Mouse (Mus musculus): ENCODE measurements around the gene Tbc1d2. TPM values are rescaled to one million over a fixed set of nuclear protein-coding genes. Genes with fewer than 3 reads are reported as not detected.

Gene Tbc1d2
- polyA plus RNA-seq, 1 experiment from 2014 or later = 2.7 TPM

DNA sequence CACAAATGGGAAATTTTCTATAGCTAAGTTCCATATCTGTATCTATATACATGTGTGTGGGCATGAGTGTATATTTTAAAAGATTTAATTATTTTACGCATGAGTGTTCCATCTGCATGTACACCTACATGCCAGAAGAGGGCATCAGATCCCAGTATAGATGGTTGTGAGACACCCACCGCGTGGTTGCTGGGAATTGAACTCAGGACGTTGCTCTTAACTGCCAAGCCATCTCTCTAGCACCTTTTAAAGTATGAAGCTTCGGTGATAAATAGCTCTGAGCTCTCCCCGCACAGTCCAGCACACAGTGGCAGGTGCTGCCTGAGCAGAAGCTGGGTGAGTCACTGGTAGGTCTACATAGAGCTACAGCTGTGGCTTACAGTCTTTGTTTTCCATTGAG, 32.6 kb downstream of the Tbc1d2 start:
- peak; percentile 33; the same call in 1 of the 2 replicates for ATAC-seq (ENCODE audit: low FRiP score, low TSS enrichment)

DNA sequence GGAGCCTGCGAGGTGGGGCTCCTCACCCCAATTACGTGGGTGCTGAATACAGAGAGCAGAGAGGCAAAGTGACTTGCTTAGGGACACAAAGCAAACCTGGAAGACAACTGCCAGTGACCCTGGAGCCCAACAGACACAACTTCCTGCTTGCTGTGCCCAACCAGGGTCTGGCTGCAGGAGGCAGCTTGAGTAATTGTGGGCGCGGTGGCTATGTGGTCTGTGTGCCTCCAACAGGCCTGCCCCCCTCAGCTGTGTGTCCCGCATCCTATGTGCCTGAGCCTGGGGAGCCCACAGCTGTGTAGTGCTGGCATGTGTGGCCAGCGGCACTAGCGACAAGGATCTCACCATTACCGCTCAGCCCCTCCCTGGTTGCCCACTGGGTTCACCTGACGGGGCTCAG, 35.4 kb downstream of the Tbc1d2 start:
- no peaks in the 10 kb centered on the region for H3K9me3 ChIP-seq (ENCODE audit: control insufficient read depth, low read length)
- H3K27ac ChIP-seq (replicated peaks) = no peak overlapping the region
- H3K27me3 ChIP-seq (ENCODE audit: control insufficient read depth, insufficient read depth, low read length) = no peaks in the 10 kb centered on the region
- no peak overlapping the region for H3K4me3 ChIP-seq (ENCODE audit: low read depth, low read length)
- ATAC-seq (ENCODE audit: low FRiP score, low TSS enrichment) (no peak), DNase-seq (ENCODE audit: low spot score) (no peak)
- H3K9ac ChIP-seq (ENCODE audit: low read length) = no peak overlapping the region
- no peak for TF ChIP-seq EP300 (optimal IDR thresholded peaks at IDR 0.05)
- no peak for TF ChIP-seq CTCF (IDR thresholded peaks at IDR 0.05; ENCODE audit: low read depth)
- H3K4me1 ChIP-seq (replicated peaks; ENCODE audit: control insufficient read depth, insufficient read depth) = no peaks in the 10 kb centered on the region
- WGBS = 64% methylated on average over 9 of the region's 9 CpGs
- no peaks in the 10 kb centered on the region for H3K36me3 ChIP-seq (ENCODE audit: control insufficient read depth, insufficient read depth, low read length)
- no peak overlapping the region for H3K4me2 ChIP-seq (replicated peaks; ENCODE audit: low read depth)

More for the DNA sequence above, 32.6 kb downstream of the Tbc1d2 start:
- TF ChIP-seq EP300 (optimal IDR thresholded peaks at IDR 0.05) (peak; percentile 23), CTCF (IDR thresholded peaks at IDR 0.05; ENCODE audit: low read depth) (peak; percentile 65)
- Histone ChIP-seq H3K4me1 (replicated peaks; ENCODE audit: control insufficient read depth, insufficient read depth) (no peaks in the 10 kb centered on the region), H3K9ac (ENCODE audit: low read length) (no peak overlapping the region), H3K27ac (replicated peaks) (no peak overlapping the region), H3K27me3 (ENCODE audit: control insufficient read depth, insufficient read depth, low read length) (no peaks in the 10 kb centered on the region), H3K9me3 (ENCODE audit: control insufficient read depth, low read length) (no peaks in the 10 kb centered on the region), H3K36me3 (ENCODE audit: control insufficient read depth, insufficient read depth, low read length) (no peaks in the 10 kb centered on the region), H3K4me2 (replicated peaks; ENCODE audit: low read depth) (no peak overlapping the region), H3K4me3 (ENCODE audit: low read depth, low read length) (no peak overlapping the region)
- WGBS = 63% methylated on average over 6 of the region's 6 CpGs
- DNase-seq (ENCODE audit: low spot score) = no peak

DNA sequence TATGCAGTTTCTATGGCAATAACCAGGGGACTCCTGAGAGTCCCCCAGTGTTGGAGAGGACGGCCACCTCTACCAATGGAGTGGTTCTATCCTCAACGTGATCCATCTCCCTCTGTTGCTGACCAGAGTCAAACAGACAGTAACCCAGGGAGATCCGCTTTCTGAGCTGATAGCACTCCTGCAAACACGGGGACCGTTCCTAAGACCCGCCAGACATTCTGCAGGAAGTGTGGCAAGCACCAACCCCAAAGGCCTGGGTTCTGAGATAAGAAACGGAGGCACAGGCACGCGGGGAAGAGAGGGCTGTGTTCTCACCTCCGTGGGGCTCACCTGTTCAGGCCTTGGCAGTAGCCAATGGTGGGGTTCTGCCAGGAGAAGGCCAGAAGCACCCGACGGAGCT, 36.4 kb downstream of the Tbc1d2 start:
- Histone ChIP-seq H3K4me2 (replicated peaks; ENCODE audit: low read depth) (no peak overlapping the region), H3K9ac (ENCODE audit: low read length) (no peak overlapping the region), H3K4me1 (replicated peaks; ENCODE audit: control insufficient read depth, insufficient read depth) (no peaks in the 10 kb centered on the region), H3K4me3 (ENCODE audit: low read depth, low read length) (no peak overlapping the region), H3K27me3 (ENCODE audit: control insufficient read depth, insufficient read depth, low read length) (no peaks in the 10 kb centered on the region), H3K27ac (replicated peaks) (no peak overlapping the region), H3K36me3 (ENCODE audit: control insufficient read depth, insufficient read depth, low read length) (no peaks in the 10 kb centered on the region), H3K9me3 (ENCODE audit: control insufficient read depth, low read length) (no peaks in the 10 kb centered on the region)
- ATAC-seq (ENCODE audit: low FRiP score, low TSS enrichment) (no peak), DNase-seq (ENCODE audit: low spot score) (no peak)
- TF ChIP-seq CTCF (IDR thresholded peaks at IDR 0.05; ENCODE audit: low read depth) (no peak), EP300 (optimal IDR thresholded peaks at IDR 0.05) (no peak)
- 73% methylated on average over 12 of the region's 12 CpGs for WGBS

DNA sequence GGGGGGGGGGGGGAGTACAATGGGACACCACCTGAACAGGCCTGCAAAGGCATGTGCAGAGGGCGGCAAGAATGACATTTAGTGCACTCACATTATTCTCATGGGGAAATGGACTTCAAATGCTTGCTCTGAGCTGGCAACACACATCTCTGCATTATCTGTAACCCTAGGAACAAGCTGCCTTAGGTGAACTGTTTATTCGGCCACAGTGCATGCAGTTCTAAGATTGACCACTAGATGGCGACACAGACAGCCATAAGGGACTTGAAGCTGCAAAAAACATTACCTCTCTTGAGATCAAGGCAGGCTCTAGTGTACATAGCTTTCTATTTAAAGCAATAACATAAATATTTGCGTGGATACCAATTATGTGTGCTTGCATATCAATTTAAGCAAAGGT, 38.8 kb downstream of the Tbc1d2 start:
- WGBS = 0% methylated on average over 4 of the region's 4 CpGs

GRCm38 (mm10) chr4:46607601-46608000, 42.4 kb downstream of the Tbc1d2 start:
- 63% methylated on average over 3 of the region's 3 CpGs for WGBS
- no peak for DNase-seq (ENCODE audit: low spot score)
- no peaks in the 10 kb centered on the region for H3K4me1 ChIP-seq (replicated peaks; ENCODE audit: control insufficient read depth, insufficient read depth)

More for the DNA sequence above, 38.8 kb downstream of the Tbc1d2 start:
- DNase-seq (ENCODE audit: low spot score) (peak; percentile 90), ATAC-seq (ENCODE audit: low FRiP score, low TSS enrichment) (peak; percentile 58)
- Histone ChIP-seq H3K9me3 (ENCODE audit: control insufficient read depth, low read length) (no peaks in the 10 kb centered on the region), H3K9ac (ENCODE audit: low read length) (no peak overlapping the region), H3K27ac (replicated peaks) (no peak overlapping the region), H3K4me1 (replicated peaks; ENCODE audit: control insufficient read depth, insufficient read depth) (no peaks in the 10 kb centered on the region), H3K36me3 (ENCODE audit: control insufficient read depth, insufficient read depth, low read length) (no peaks in the 10 kb centered on the region), H3K4me2 (replicated peaks; ENCODE audit: low read depth) (no peak overlapping the region), H3K27me3 (ENCODE audit: control insufficient read depth, insufficient read depth, low read length) (no peaks in the 10 kb centered on the region), H3K4me3 (ENCODE audit: low read depth, low read length) (no peak overlapping the region)
- TF ChIP-seq CTCF (IDR thresholded peaks at IDR 0.05; ENCODE audit: low read depth) (peak; percentile 99), EP300 (optimal IDR thresholded peaks at IDR 0.05) (no peak)

DNA sequence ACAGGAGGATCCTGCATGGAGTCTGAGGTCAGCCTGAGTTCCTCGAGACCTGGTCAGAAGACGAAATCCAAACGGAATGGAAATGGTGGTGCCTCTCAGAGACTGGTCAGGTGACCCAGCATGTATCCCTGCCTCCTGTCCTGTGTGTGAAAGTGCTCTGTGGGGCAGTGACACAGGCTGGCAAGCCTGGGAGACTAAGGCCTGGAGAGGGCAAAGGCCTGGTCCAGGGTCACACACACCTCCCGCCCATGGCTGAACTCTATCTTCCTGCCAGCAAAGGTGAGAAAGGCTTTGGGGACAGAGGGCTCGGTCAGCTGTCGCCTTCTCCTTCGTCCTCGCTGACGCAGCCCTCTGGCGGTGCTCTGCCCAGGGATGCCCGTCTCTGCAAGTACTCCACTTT, 44.6 kb downstream of the Tbc1d2 start:
- no peaks in the 10 kb centered on the region; the same call in 1 of the 2 replicates for H3K27me3 ChIP-seq (ENCODE audit: control insufficient read depth, insufficient read depth, low read length)
- H3K36me3 ChIP-seq (ENCODE audit: control insufficient read depth, insufficient read depth, low read length) = no peaks in the 10 kb centered on the region
- DNase-seq (ENCODE audit: low spot score) = no peak
- H3K9ac ChIP-seq (ENCODE audit: low read length) = no peak overlapping the region
- no peaks in the 10 kb centered on the region for H3K4me1 ChIP-seq (replicated peaks; ENCODE audit: control insufficient read depth, insufficient read depth)
- no peaks in the 10 kb centered on the region for H3K9me3 ChIP-seq (ENCODE audit: control insufficient read depth, low read length)
- H3K27ac ChIP-seq (replicated peaks) = no peak overlapping the region
- H3K4me3 ChIP-seq (ENCODE audit: low read depth, low read length) = no peak overlapping the region
- H3K4me2 ChIP-seq (replicated peaks; ENCODE audit: low read depth) = no peak overlapping the region
- WGBS = 70% methylated on average over 10 of the region's 11 CpGs
- no peak for ATAC-seq (ENCODE audit: low FRiP score, low TSS enrichment)
- no peak for TF ChIP-seq EP300 (optimal IDR thresholded peaks at IDR 0.05)
- no peak for TF ChIP-seq CTCF (IDR thresholded peaks at IDR 0.05; ENCODE audit: low read depth)

More at GRCm38 (mm10) chr4:46607601-46608000, 42.4 kb downstream of the Tbc1d2 start:
- no peak overlapping the region for H3K4me3 ChIP-seq (ENCODE audit: low read depth, low read length)
- no peak overlapping the region for H3K9ac ChIP-seq (ENCODE audit: low read length)
- no peaks in the 10 kb centered on the region for H3K27me3 ChIP-seq (ENCODE audit: control insufficient read depth, insufficient read depth, low read length)
- no peak overlapping the region for H3K4me2 ChIP-seq (replicated peaks; ENCODE audit: low read depth)
- no peaks in the 10 kb centered on the region for H3K9me3 ChIP-seq (ENCODE audit: control insufficient read depth, low read length)
- no peak overlapping the region for H3K27ac ChIP-seq (replicated peaks)
- TF ChIP-seq CTCF (IDR thresholded peaks at IDR 0.05; ENCODE audit: low read depth) (no peak; the same call in 1 of the 2 replicates), EP300 (optimal IDR thresholded peaks at IDR 0.05) (no peak)
- H3K36me3 ChIP-seq (ENCODE audit: control insufficient read depth, insufficient read depth, low read length) = no peaks in the 10 kb centered on the region
- ATAC-seq (ENCODE audit: low FRiP score, low TSS enrichment) = no peak
